Mouse (Mus musculus) cerebellum, postnatal 14 days (tissue): ENCODE measurements at regions not wholly inside any gene's neighbourhood (a gene's known extent, or its start where the extent isn't known, plus 50 kb on each side); places are given as distances from the start of the nearest gene placed in this dataset.

ENCODE experiments used
- DNase-seq, 2 experiments: peaks; one replicate each; pipeline ENCODE4 v3.0.0; 2021; ENCODE audit warnings: mixed read lengths in 2 of 2

DNA sequence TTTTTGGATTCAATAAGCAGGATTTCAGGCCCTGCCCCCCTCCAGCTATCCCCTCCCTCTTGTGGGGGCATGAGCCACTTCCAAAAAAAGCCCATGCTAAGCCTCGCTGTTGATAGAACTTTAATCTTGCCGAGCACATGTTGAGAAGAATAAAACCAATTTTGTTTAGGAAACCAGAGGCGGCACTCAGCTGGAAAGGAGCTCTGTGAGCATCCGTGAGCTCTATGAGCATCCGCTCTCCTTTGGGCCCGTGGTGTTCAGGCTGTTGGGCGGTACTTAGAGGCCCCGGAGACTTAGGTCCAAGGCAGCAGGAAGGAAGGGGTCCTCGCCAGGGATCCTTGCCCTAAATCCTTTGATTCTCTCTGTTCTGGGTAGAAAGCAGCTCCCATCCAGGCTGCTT, 117.0 kb downstream of the Tle3 start:
- DNase-seq: no peak

DNA sequence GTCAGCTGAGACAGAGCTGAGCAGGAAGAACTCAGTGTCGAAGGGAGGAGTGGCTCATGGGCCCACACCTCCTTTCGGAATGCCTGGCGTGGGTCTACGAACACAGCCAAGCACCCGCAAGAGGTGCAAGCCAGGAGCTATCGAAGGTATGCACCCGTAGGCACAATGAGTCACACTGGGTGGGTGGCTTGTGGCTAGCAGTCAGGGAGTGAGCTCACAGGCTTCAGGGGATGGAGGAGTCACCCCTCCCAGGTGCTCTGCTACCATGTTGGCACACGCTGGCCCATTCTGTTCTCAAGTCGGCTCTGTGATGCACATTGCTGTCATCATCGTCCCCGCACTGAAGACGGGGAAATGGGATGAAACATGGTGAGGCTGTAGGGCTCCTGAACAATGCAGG, 115.7 kb downstream of the Tle3 start:
- no peak for DNase-seq

DNA sequence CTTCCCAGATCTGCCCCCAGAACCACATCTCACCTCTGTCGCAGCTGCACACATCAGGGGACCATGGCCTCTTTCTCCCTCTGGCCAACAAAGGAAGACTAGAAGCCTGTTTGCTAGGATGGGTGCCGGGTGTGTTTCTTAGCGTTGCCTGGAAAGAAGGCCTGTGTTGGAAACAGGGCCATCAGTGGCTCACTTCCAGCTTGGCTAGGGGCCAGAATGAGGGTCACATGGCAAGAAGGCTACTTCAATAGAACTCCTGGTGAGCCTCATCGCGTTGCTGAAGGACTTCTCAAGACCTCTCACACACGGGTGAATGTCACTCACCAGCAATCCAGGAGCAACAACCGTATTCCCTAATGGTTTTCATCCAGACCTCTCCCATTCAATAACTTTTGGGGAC, 115.0 kb downstream of the Tle3 start:
- peak; percentile 70 to 83 for DNase-seq

DNA sequence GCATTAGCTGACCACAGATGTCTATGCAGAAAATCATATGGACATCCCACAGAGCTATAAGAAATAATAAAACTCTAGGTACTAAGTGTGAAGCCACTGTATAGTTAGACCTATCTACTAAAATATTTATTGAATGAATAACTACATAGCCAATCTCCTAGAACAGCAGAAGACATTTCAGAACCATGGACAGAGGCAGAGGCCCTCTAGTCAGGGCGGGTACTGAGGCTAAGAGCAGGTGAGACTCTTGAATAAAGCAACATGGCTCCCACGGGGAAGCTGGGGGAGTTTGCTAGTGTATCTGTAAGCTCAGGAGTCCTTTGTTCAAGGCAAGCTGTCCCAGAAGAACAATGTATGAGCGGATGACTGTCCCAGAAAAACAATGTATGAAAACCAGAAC, 112.2 kb downstream of the Tle3 start:
- DNase-seq: no peak

DNA sequence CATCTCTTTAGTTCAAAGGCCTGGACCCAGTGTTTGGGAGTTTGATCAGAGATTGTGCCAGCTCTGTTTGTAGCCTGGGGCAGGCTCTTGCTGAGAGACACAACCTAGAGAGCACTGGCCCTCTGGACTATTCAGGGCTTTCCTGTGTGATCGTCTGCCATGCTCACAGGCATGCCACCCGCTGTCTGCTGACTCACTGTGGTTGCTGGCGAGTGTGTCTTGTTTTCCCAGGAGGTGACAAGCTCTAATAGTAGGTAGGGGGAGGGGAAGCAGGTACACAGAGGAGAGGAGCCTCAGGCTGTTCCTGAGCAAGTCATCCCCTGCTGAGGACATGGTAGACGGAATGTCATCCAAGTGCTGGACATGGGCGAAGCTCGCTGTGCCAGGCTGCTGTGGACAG, 107.5 kb downstream of the Tle3 start:
- peak in 1 of 2 experiments; percentile 38 for DNase-seq

DNA sequence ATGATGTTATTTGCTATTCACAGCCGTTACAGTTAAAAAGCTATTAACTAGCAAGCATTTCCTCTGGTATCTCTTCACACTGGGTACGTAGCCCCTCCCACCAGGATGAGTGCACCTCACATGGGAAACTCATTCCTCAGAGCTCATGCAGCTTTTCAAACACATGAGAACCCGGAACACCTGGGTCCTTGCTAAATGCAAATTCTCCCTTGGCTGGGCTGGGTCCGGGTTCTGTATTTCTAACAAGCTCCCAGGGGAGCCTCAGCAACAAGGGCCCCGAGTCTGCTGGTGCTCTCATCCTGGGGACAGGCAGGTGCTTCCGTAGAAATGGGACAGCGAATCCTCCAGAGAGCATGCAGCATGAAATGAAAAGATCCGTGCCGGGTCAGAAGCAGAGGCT, 106.7 kb downstream of the Tle3 start:
- no peak for DNase-seq

DNA sequence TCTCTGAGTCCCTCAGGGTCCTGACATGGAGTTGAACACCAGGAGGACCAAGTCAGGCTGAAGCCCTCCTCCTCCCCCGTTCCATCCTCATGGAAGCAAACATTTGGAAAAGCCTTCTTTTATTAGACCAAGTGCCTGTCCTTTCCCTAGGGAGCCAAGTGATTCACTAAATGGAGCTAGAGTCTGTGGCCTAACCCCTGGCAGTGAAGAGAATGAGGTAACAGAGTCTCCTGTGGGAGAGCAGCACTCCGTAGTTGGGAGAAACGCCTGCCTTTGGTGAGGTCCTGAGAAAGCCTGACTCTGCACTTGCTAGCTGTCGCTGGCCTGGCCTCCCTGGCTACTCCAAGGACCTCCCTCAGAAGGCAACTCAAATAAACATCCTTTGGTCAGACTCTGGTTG, 104.2 kb downstream of the Tle3 start:
- no peak for DNase-seq

DNA sequence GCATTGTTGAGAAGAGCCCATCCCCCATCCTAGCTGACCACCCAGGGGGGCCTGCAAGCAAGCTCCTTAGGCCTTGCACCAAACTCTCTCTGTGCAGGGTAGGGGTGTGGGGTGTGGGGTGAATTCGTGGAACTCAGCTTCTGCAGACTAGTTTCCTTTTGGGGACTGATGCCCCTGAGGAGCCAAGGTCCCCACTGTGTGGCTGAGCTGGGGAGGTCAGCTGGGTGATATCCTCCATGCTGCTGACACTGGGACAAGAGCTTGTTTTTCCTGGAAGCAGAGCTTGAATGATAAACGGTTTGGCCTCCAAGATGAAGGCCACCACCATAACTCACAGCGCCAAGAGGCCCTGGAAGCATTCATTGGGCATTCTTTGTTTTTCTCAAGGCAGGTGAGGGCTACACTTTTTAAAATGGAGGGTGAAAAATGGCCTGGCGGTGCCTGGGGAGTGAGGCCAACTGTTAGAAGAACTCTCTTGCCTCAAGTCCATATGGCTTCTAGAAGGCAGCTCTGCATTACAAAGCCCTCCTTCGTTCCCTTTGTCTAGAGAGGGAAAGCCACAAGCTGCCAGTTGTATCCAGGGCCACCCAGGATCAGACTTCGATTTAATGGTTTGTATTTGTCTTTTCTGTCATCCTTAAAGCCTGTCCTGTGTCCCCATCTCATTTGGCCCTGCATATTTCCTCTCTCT, 98.8 kb downstream of the Tle3 start:
- no peak for DNase-seq

DNA sequence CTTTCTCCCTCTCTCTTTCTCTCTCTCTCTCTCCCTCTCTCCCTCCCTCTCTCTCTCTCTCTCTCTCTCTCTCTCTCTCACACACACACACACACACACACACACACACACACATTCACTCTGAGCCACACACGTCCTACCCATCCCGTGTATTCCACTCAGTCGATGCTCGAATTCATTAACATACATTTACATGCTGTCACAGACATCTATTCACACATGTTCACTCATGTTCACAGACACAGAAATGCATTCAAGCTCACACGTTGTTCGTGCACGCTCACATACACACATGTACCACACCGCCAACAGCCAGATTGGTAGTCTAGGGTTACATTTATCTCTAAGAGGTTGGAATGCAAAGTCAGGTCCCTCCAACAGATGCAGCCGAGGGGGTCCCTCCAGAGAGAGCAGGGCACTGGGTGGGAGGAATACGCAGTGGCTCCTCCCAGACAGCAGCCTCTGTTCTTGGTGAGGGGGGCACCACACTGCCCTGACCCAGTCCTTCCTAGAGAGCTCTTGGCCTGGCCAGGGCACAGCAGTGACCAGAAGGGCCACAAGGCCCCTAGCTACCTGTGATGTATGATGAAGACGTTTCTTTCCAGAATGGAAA, 96.8 kb downstream of the Tle3 start:
- DNase-seq: no peak

DNA sequence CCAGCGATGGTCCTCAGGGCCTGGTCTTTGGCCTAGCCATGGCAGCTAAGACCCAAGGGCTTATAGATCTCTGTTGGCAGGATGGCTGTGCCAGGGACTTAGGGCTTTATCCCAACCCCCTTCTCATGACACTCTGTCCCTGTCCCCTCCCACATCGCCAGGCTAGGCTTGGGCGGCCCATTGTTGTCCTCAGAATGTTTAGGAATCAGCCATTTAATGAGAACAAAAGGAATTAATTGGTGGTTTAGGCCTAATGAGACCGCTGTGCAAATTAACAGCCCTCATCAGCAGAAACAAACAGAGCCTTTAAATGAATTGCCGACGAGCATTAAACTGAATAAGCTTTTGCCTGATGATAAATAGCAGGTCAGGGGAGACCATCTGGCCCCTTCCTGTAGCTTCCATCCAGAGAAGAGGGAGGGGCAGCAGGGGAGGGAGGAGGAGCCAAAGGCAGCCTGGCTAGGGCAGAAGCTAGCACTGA, 96.2 kb downstream of the Tle3 start:
- DNase-seq: peak; percentile 64 to 76
